Mouse (Mus musculus) spleen, adult 2 months (tissue): ENCODE measurements around the gene Gsc2.

ENCODE experiments used
- CTCF ChIP-seq: fragments of 200-500 bp; IDR thresholded peaks from 2 replicates; pipeline ENCODE4 v1.5.1; 2011; ENCODE audit warnings: mild to moderate bottlenecking, inconsistent platforms; ENCODE audit not compliant: insufficient read depth, insufficient read length, insufficient replicate concordance; ENCODE audit errors: extremely low read depth
- POLR2A ChIP-seq: fragments of 200-500 bp; IDR thresholded peaks from 2 replicates; pipeline ENCODE4 v1.6.1; 2011; ENCODE audit warnings: low read depth, low read length, inconsistent platforms

GRCm38 (mm10) chr16:17865293-17865692, 49.6 kb downstream of the Gsc2 start:
- TF ChIP-seq POLR2A = no peak
- TF ChIP-seq CTCF = no peak
